Mouse (Mus musculus) forebrain, embryonic 14.5 days (tissue): ENCODE measurements around the gene Snx9. TPM values are rescaled to one million over a fixed set of nuclear protein-coding genes. Genes with fewer than 3 reads are reported as not detected.

ENCODE experiments used
- ATAC-seq: fragments of 200-750 bp; cut with Nextera tagmentation; 2 replicates; pipeline ENCODE4 v1.8.0; 2017; ENCODE audit warnings: mild to moderate bottlenecking, moderate library complexity
- DNase-seq: peaks from one replicate; pipeline ENCODE4 v3.0.0-alpha.2; 2015; ENCODE audit warnings: low spot score
- H3K27ac ChIP-seq: fragments of 300-500 bp; sonication (generic); 2 replicates; pipeline ENCODE4 v1.5.1; 2014; ENCODE audit warnings: low read depth, mild to moderate bottlenecking, control low read depth, low read length, moderate library complexity
- H3K27me3 ChIP-seq: fragments of 300-500 bp; sonication (generic); replicated peaks from 2 replicates; pipeline ENCODE4 v1.6.1; 2014; ENCODE audit warnings: low read length, control low read depth, mixed read lengths; ENCODE audit not compliant: control insufficient read depth, insufficient read depth
- H3K36me3 ChIP-seq: fragments of 300-500 bp; sonication (generic); 2 replicates; pipeline ENCODE4 v1.6.1; 2014; ENCODE audit warnings: low read length, control low read depth; ENCODE audit not compliant: control insufficient read depth, insufficient read depth
- H3K4me1 ChIP-seq: fragments of 300-500 bp; sonication (generic); 2 replicates; pipeline ENCODE4 v1.6.1; 2014; ENCODE audit warnings: antibody characterized with exemption, low read length, control low read depth; ENCODE audit not compliant: control insufficient read depth, insufficient read depth
- H3K4me2 ChIP-seq: fragments of 300-500 bp; sonication (generic); 2 replicates; pipeline ENCODE4 v1.6.1; 2014; ENCODE audit warnings: mild to moderate bottlenecking, control low read depth, low read length
- H3K4me3 ChIP-seq: fragments of 300-500 bp; sonication (generic); 2 replicates; pipeline ENCODE4 v1.5.1; 2014; ENCODE audit warnings: low read depth, low read length, control low read depth
- H3K9ac ChIP-seq: fragments of 300-500 bp; sonication (generic); 2 replicates; pipeline ENCODE4 v1.6.1; 2014; ENCODE audit warnings: mild to moderate bottlenecking, low read length, control low read depth, moderate library complexity
- H3K9me3 ChIP-seq: fragments of 300-500 bp; sonication (generic); replicated peaks from 2 replicates; pipeline ENCODE4 v1.6.1; 2016; ENCODE audit warnings: low read length, control low read depth, mixed read lengths; ENCODE audit not compliant: control insufficient read depth
- WGBS: fragments of 180-500 bp; shearing (Covaris S2); extraction: QIAGEN DNeasy Blood & Tissue Kit; methylation state at CpG from one replicate; pipeline ENCODE4 v1.1.7; 2014; 5-methylcytosine and 5-hydroxymethylcytosine counted together
- polyA plus RNA-seq: library from polyadenylated mRNA; unstranded; fragments of >200 nt; fragmentation: Nextera tagmentation; extraction: Ambion mirVana; gene quantifications from 2 replicates; pipeline ENCODE4 v1.2.1, GENCODE M21; 2014

Gene Snx9
- polyA plus RNA-seq, 1 experiment from 2014 or later: 6.7 TPM

- Histone ChIP-seq H3K4me1 (peaks cover 5% of the 10 kb centered on the region), H3K36me3 (no peaks in the 10 kb centered on the region), H3K27ac (no peak overlapping the region), H3K4me2 (no peak overlapping the region), H3K27me3 (no peaks in the 10 kb centered on the region), H3K9ac (no peak overlapping the region), H3K9me3 (no peaks in the 10 kb centered on the region), H3K4me3 (no peak overlapping the region)
- no peak for DNase-seq
- no peak for ATAC-seq
- 85% methylated on average over 2 of the region's 2 CpGs for WGBS
These were observed 18.6 kb upstream of the Snx9 start for GRCm38 (mm10) chr17:5822541-5822940.

- 93% methylated on average over 11 of the region's 11 CpGs for WGBS
- no peak overlapping the region for H3K4me3 ChIP-seq
- H3K4me1 ChIP-seq: peaks cover 6% of the 10 kb centered on the region
- H3K36me3 ChIP-seq: no peaks in the 10 kb centered on the region
- ATAC-seq (no peak), DNase-seq (no peak)
- no peak overlapping the region for H3K27ac ChIP-seq
- no peaks in the 10 kb centered on the region for H3K27me3 ChIP-seq
- H3K9me3 ChIP-seq: no peaks in the 10 kb centered on the region
- H3K4me2 ChIP-seq: no peak overlapping the region
- H3K9ac ChIP-seq: no peak overlapping the region
These were observed 18.1 kb upstream of the Snx9 start for GRCm38 (mm10) chr17:5823032-5823431.

GRCm38 (mm10) chr17:5827836-5828582 lies 13.1 kb upstream of the Snx9 start:
- Histone ChIP-seq H3K9ac (peak overlapping the region; percentile 43; the same call in 1 of the 2 replicates), H3K27ac (no peak overlapping the region), H3K9me3 (no peaks in the 10 kb centered on the region), H3K4me3 (no peak overlapping the region; the same call in 1 of the 2 replicates), H3K4me1 (peaks cover 8% of the 10 kb centered on the region), H3K4me2 (peak overlapping the region; percentile 42), H3K27me3 (no peaks in the 10 kb centered on the region), H3K36me3 (no peaks in the 10 kb centered on the region)
- ATAC-seq: peak; percentile 37; the same call in 1 of the 2 replicates
- DNase-seq: peak; percentile 30
- WGBS: 4% methylated on average over 14 of the region's 15 CpGs

GRCm38 (mm10) chr17:5828583-5828836 lies 12.6 kb upstream of the Snx9 start:
- Histone ChIP-seq H3K9me3 (no peaks in the 10 kb centered on the region), H3K9ac (peak overlapping the region; percentile 43; the same call in 1 of the 2 replicates), H3K27ac (no peak overlapping the region), H3K4me3 (no peak overlapping the region), H3K4me1 (peaks cover 8% of the 10 kb centered on the region), H3K36me3 (no peaks in the 10 kb centered on the region), H3K4me2 (peak overlapping the region; percentile 42; the same call in 1 of the 2 replicates), H3K27me3 (no peaks in the 10 kb centered on the region)
- 8% methylated on average over 3 of the region's 3 CpGs for WGBS
- ATAC-seq: no peak
- peak; percentile 9 for DNase-seq

- no peaks in the 10 kb centered on the region for H3K9me3 ChIP-seq
- H3K4me1 ChIP-seq: peaks cover 8% of the 10 kb centered on the region
- H3K4me2 ChIP-seq: no peak overlapping the region
- no peak overlapping the region for H3K4me3 ChIP-seq
- H3K27ac ChIP-seq: no peak overlapping the region
- WGBS: 57% methylated on average over 3 of the region's 3 CpGs
- ATAC-seq: no peak
- no peaks in the 10 kb centered on the region for H3K27me3 ChIP-seq
- DNase-seq: no peak
- no peaks in the 10 kb centered on the region for H3K36me3 ChIP-seq
- H3K9ac ChIP-seq: no peak overlapping the region
These were observed 12.2 kb upstream of the Snx9 start for GRCm38 (mm10) chr17:5828944-5829343.

GRCm38 (mm10) chr17:5829930-5830329 lies 11.2 kb upstream of the Snx9 start:
- Histone ChIP-seq H3K36me3 (no peaks in the 10 kb centered on the region), H3K4me1 (peaks cover 8% of the 10 kb centered on the region), H3K4me2 (no peak overlapping the region), H3K27ac (no peak overlapping the region), H3K27me3 (no peaks in the 10 kb centered on the region), H3K9ac (no peak overlapping the region), H3K9me3 (no peaks in the 10 kb centered on the region), H3K4me3 (no peak overlapping the region)
- ATAC-seq (no peak), DNase-seq (no peak)
- 77% methylated on average over 3 of the region's 3 CpGs for WGBS

- no peak overlapping the region for H3K27ac ChIP-seq
- DNase-seq: no peak
- no peak overlapping the region for H3K4me3 ChIP-seq
- no peak for ATAC-seq
- H3K9me3 ChIP-seq: no peaks in the 10 kb centered on the region
- H3K9ac ChIP-seq: no peak overlapping the region
- peaks cover 8% of the 10 kb centered on the region for H3K4me1 ChIP-seq
- WGBS: 87% methylated on average over 2 of the region's 2 CpGs
- H3K27me3 ChIP-seq: no peaks in the 10 kb centered on the region
- H3K4me2 ChIP-seq: no peak overlapping the region
- no peaks in the 10 kb centered on the region for H3K36me3 ChIP-seq
These were observed 10.7 kb upstream of the Snx9 start for GRCm38 (mm10) chr17:5830382-5830781.

GRCm38 (mm10) chr17:5830832-5831231 lies 10.3 kb upstream of the Snx9 start:
- ATAC-seq: no peak

GRCm38 (mm10) chr17:5831257-5831806 lies 9.8 kb upstream of the Snx9 start:
- H3K4me2 ChIP-seq: no peak overlapping the region
- H3K4me3 ChIP-seq: no peak overlapping the region
- H3K27me3 ChIP-seq: no peaks in the 10 kb centered on the region
- no peak for ATAC-seq
- no peak for DNase-seq
- H3K36me3 ChIP-seq: no peaks in the 10 kb centered on the region
- H3K27ac ChIP-seq: no peak overlapping the region
- no peak overlapping the region for H3K9ac ChIP-seq
- peaks cover 8% of the 10 kb centered on the region for H3K4me1 ChIP-seq
- WGBS: 94% methylated on average over 1 of the region's 1 CpGs
- H3K9me3 ChIP-seq: no peaks in the 10 kb centered on the region

More at GRCm38 (mm10) chr17:5830832-5831231, 10.3 kb upstream of the Snx9 start:
- no peaks in the 10 kb centered on the region for H3K36me3 ChIP-seq
- DNase-seq: no peak
- H3K27me3 ChIP-seq: no peaks in the 10 kb centered on the region
- 94% methylated on average over 5 of the region's 5 CpGs for WGBS
- peaks cover 8% of the 10 kb centered on the region for H3K4me1 ChIP-seq
- no peak overlapping the region for H3K27ac ChIP-seq
- no peak overlapping the region for H3K4me3 ChIP-seq
- H3K4me2 ChIP-seq: no peak overlapping the region
- no peaks in the 10 kb centered on the region for H3K9me3 ChIP-seq
- no peak overlapping the region for H3K9ac ChIP-seq
